Comparison of ENCODE assay signal across 10 mouse cellular contexts in the genomic region with DNA sequence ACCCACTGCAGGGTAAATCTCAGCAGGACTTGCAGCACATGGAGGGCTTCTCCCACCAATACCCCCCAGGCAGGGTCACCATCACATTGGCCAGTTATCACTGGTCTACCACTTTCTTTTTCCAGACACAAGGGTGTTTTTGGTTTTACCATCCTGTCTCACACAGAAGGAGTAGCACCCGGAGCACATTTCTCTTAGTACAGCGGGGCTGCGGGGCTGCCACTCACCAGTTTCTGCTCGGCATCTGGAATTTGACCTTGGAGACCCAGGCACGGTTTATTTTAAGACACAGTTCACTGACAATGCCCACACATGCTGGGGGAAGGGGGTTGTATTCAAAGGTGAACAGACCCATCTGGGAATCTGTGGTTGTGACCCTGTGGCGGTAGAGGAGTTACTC. TPM values are rescaled to one million over a fixed set of nuclear protein-coding genes. Genes with fewer than 3 reads are reported as not detected.
DNase-seq lines count a peak whose midpoint lies in the region; ATAC-seq and TF ChIP-seq lines count a peak whose summit lies in the region.
"Had no signal": no experiment of that assay in that cellular context is flagged by ENCODE, and none has a peak within 500 bp of the region (broad histone marks: within the 10 kb centered on the region; RNA-seq: fewer than 3 reads in every experiment).

No protein-coding gene starts in this region.

- no peak overlapping the region for H3K4me3 ChIP-seq in intestine, embryonic 14.5 days (ENCODE audit: low read depth, low read length)
- no peak overlapping the region for H3K4me3 ChIP-seq in intestine, postnatal 0 days (ENCODE audit: low read depth, low read length)
- H3K4me3 ChIP-seq in E14TG2a.4 (replicated peaks; ENCODE audit: low read length) = 0 out of 2 replicates have a peak overlapping the region, but pooled peaks have one; percentile 13
- H3K4me3 ChIP-seq: megakaryocyte, embryonic 14.5 days had no signal

- no peak for TF ChIP-seq CTCF in intestine, postnatal 0 days (IDR thresholded peaks at IDR 0.05; ENCODE audit: low read depth)
- no peak for TF ChIP-seq CTCF in E14TG2a.4 (conservative IDR thresholded peaks at IDR 0.05; ENCODE audit: low read length)

- peaks cover 18% of the 10 kb centered on the region for H3K4me1 ChIP-seq in intestine, embryonic 14.5 days (replicated peaks; ENCODE audit: control insufficient read depth, insufficient read depth, low read length)
- H3K4me1 ChIP-seq in intestine, postnatal 0 days (replicated peaks; ENCODE audit: control insufficient read depth, insufficient read depth, low read length) = no peaks in the 10 kb centered on the region
- peaks cover 40% of the 10 kb centered on the region for H3K4me1 ChIP-seq in E14TG2a.4 (replicated peaks; ENCODE audit: low read depth, low read length)
- H3K4me1 ChIP-seq: megakaryocyte, embryonic 14.5 days had no signal

- no peaks in the 10 kb centered on the region for H3K9me3 ChIP-seq in intestine, embryonic 14.5 days (ENCODE audit: control insufficient read depth, low read length)
- H3K9me3 ChIP-seq in intestine, postnatal 0 days (ENCODE audit: control insufficient read depth) = no peaks in the 10 kb centered on the region
- H3K9me3 ChIP-seq in E14TG2a.4 (ENCODE audit: low read length) = peaks cover 8% of the 10 kb centered on the region

- H3K27ac ChIP-seq in intestine, embryonic 14.5 days (ENCODE audit: low read depth) = 0 out of 2 replicates have a peak overlapping the region, but pooled peaks have one; percentile 9
- H3K27ac ChIP-seq in intestine, postnatal 0 days (ENCODE audit: low read depth, low read length) = no peak overlapping the region

- ATAC-seq in intestine, embryonic 14.5 days (replicated peaks; ENCODE audit: low FRiP score, low TSS enrichment, low read depth) = no peak
- ATAC-seq in intestine, postnatal 0 days = no peak

- H3K4me2 ChIP-seq in intestine, embryonic 14.5 days (ENCODE audit: low read length) = no peak overlapping the region
- no peak overlapping the region for H3K4me2 ChIP-seq in intestine, postnatal 0 days (replicated peaks; ENCODE audit: low read depth)

- DNase-seq in intestine, embryonic 14.5 days (ENCODE audit: low spot score) = no peak
- DNase-seq in 3T3-L1 (ENCODE audit: low read depth, low spot score) (peak; percentile 62), MN1 (ENCODE audit: low spot score) (no peak)
- peak; percentile 20 for DNase-seq in heart, postnatal 4 days
- no peak for DNase-seq in T-cell, adult 2 months (ENCODE audit: low spot score)
- no peak for DNase-seq in spleen, postnatal 4 days (ENCODE audit: low spot score in 2 of 2)
- DNase-seq: liver had no signal

- WGBS in intestine, embryonic 14.5 days = 17% methylated on average over 6 of the region's 6 CpGs
- WGBS in intestine, postnatal 0 days = 32% methylated on average over 6 of the region's 6 CpGs

- no peak overlapping the region for H3K9ac ChIP-seq in intestine, embryonic 14.5 days (ENCODE audit: low read length)
- H3K9ac ChIP-seq in intestine, postnatal 0 days (ENCODE audit: low read depth, low read length) = no peak overlapping the region

- no peaks in the 10 kb centered on the region for H3K27me3 ChIP-seq in intestine, embryonic 14.5 days (replicated peaks; ENCODE audit: control insufficient read depth, insufficient read depth, low read length)
- no peaks in the 10 kb centered on the region for H3K27me3 ChIP-seq in intestine, postnatal 0 days (replicated peaks; ENCODE audit: control insufficient read depth, insufficient read depth, low read length)
- H3K27me3 ChIP-seq in E14TG2a.4 (ENCODE audit: insufficient read depth, low read length) = no peaks in the 10 kb centered on the region
- H3K27me3 ChIP-seq: megakaryocyte, embryonic 14.5 days had no signal

- no peaks in the 10 kb centered on the region for H3K36me3 ChIP-seq in intestine, embryonic 14.5 days (ENCODE audit: control insufficient read depth, insufficient read depth, low read length)
- H3K36me3 ChIP-seq in intestine, postnatal 0 days (ENCODE audit: control insufficient read depth, insufficient read depth) = no peaks in the 10 kb centered on the region
- no peaks in the 10 kb centered on the region for H3K36me3 ChIP-seq in E14TG2a.4 (ENCODE audit: insufficient read depth, low read length)

RNA-seq across cellular contexts. Expression of a gene that starts 28.8 kb away (rescaled TPM):
- polyA plus RNA-seq in intestine, embryonic 14.5 days (2014; fragmentation: Nextera tagmentation; extraction: Ambion mirVana) = 71.8 and 78.6 TPM in 2 replicates
- 10.5 and 11.8 TPM in 2 replicates for polyA plus RNA-seq in intestine, postnatal 0 days (2015; fragmentation: Nextera tagmentation; extraction: Ambion mirVana)
- 10 to 100 TPM; 22.9 to 23.2 TPM for total RNA-seq in heart, postnatal 4 days (2021)

Comparison
In these comparisons a context has a peak if more than half of its experiments do, and no peak if none do; other contexts are left out.
1. DNase-seq: peak in 3T3-L1 (single experiment) and heart, postnatal 4 days (single experiment); none in intestine, embryonic 14.5 days (single experiment), MN1 (single experiment), T-cell, adult 2 months (single experiment) and spleen, postnatal 4 days (0 of 2).